Mouse (Mus musculus) embryonic facial prominence, embryonic 15.5 days (tissue): ENCODE results near the gene Ube2v1. TPM values are rescaled to one million over a fixed set of nuclear protein-coding genes. Genes with fewer than 3 reads are reported as not detected.
A peak's percentile ranks its signal among the peaks of the same experiment; 100 is the strongest.
"Not testable (repeated sequence)": the region's sequence is repeated elsewhere in the genome, so short reads cannot be mapped to it uniquely, and the experiment has no call there.

Experiments
- ATAC-seq: fragments of 200-750 bp; cut with Nextera tagmentation; 2 replicates; pipeline ENCODE4 v1.8.0; 2017; ENCODE audit warnings: low read depth, moderate TSS enrichment; ENCODE audit not compliant: insufficient number of reproducible peaks, low FRiP score, low TSS enrichment
- H3K27ac ChIP-seq: fragments of 300-500 bp; sonication (generic); replicated peaks from 2 replicates; pipeline ENCODE4 v1.5.1; 2015; ENCODE audit warnings: mild to moderate bottlenecking, inconsistent platforms
- H3K27me3 ChIP-seq: fragments of 300-500 bp; sonication (generic); 2 replicates; pipeline ENCODE4 v1.6.1; 2015; ENCODE audit warnings: inconsistent platforms
- H3K36me3 ChIP-seq: fragments of 300-500 bp; sonication (generic); 2 replicates; pipeline ENCODE4 v1.6.1; 2015; ENCODE audit warnings: mild to moderate bottlenecking, inconsistent platforms
- H3K4me1 ChIP-seq: fragments of 300-500 bp; sonication (generic); 2 replicates; pipeline ENCODE4 v1.6.1; 2015; ENCODE audit warnings: inconsistent platforms
- H3K4me2 ChIP-seq: fragments of 300-500 bp; sonication (generic); replicated peaks from 2 replicates; pipeline ENCODE4 v1.6.1; 2015; ENCODE audit warnings: mild to moderate bottlenecking, inconsistent platforms
- H3K4me3 ChIP-seq: fragments of 300-500 bp; sonication (generic); replicated peaks from 2 replicates; pipeline ENCODE4 v1.5.1; 2015; ENCODE audit warnings: mild to moderate bottlenecking, inconsistent platforms
- H3K9ac ChIP-seq: fragments of 300-500 bp; sonication (generic); 2 replicates; pipeline ENCODE4 v1.6.1; 2015; ENCODE audit warnings: inconsistent platforms
- H3K9me3 ChIP-seq: fragments of 300-500 bp; sonication (generic); replicated peaks from 2 replicates; pipeline ENCODE4 v1.6.1; 2016; ENCODE audit warnings: inconsistent platforms
- WGBS: fragments of 180-500 bp; shearing (Covaris S2); methylation state at CpG from one replicate; pipeline ENCODE4 v1.1.7; 2015; 5-methylcytosine and 5-hydroxymethylcytosine counted together
- polyA plus RNA-seq: library from polyadenylated mRNA; unstranded; fragments of >200 nt; fragmentation: Nextera tagmentation; extraction: Ambion mirVana; gene quantifications from 2 replicates; pipeline ENCODE4 v1.2.1, GENCODE M21; 2015

The Ube2v1 gene
- polyA plus RNA-seq, 1 experiment from 2014 or later, result 294 TPM

DNA sequence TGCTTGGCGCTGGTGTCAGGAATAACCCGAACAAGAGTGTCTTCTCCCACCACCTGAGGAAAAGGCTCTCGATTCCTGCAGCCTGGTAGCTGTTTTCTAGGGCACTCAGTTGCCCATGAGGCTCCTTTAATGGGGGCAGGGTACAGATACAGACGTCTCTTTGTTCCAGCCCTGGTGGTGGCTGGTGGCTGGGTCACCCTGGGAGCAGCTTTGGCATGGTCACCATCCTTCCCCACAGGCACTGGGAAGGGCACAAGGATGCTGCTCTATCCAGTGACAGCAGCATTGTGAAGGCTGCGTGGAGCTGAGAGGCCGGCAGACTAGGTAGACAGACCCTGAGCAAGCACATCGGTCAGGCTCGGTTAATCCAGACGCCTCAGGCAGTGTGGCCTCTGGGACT lies 19.7 kb upstream of the Ube2v1 start:
- Histone ChIP-seq H3K4me1 (peaks cover 3% of the 10 kb centered on the region; the same call in 1 of the 2 replicates), H3K9ac (no peak overlapping the region), H3K27me3 (no peaks in the 10 kb centered on the region), H3K9me3 (no peaks in the 10 kb centered on the region), H3K4me2 (no peak overlapping the region), H3K4me3 (no peak overlapping the region), H3K36me3 (peaks cover 56% of the 10 kb centered on the region), H3K27ac (no peak overlapping the region)
- ATAC-seq, result no peak
- 67% methylated on average over 9 of the region's 9 CpGs for WGBS

DNA sequence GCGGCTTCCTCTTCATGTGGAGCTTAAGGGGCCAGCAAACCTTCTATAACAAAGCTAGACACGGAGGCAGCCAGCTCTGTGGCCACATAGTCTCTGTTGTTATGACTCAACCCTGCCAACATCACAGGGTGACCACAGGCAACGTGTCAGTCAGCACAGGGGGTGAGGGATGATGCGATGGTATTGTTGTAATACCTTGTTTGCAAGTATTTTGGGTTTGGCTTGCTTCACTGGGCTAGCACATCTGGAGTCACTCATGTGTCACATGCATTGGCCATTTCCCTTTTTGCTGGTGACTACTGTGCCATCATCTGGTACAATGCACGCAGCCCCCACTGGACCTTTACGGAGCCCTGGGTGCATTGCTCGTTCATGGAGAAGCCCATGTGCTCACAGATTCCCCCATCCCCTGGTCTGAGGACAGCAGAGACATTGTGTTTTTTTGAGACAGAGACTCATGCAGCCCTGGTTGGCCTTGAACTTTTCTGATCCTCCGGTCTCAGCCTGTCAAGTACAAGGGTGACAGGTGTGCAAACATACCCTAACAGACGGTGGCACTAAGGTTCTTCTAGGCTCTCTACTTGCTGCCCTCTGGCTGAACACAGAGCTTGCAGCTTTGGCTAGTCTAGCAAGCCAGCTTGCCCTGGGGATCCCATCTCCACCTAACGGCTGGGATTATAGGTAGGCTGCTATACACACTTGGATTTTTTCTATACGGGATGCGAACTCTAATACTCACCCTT lies 17.6 kb upstream of the Ube2v1 start:
- no peak overlapping the region for H3K4me3 ChIP-seq
- H3K27ac ChIP-seq, result no peak overlapping the region
- H3K27me3 ChIP-seq, result no peaks in the 10 kb centered on the region
- no peak overlapping the region for H3K4me2 ChIP-seq
- H3K36me3 ChIP-seq, result peaks cover 76% of the 10 kb centered on the region
- no peak for ATAC-seq
- 80% methylated on average over 12 of the region's 12 CpGs for WGBS
- no peak overlapping the region for H3K9ac ChIP-seq
- H3K4me1 ChIP-seq, result no peaks in the 10 kb centered on the region
- no peaks in the 10 kb centered on the region for H3K9me3 ChIP-seq

GRCm38 (mm10) chr2:167646411-167646810 lies 14.5 kb upstream of the Ube2v1 start:
- no peak overlapping the region for H3K4me2 ChIP-seq
- 89% methylated on average over 4 of the region's 4 CpGs for WGBS
- no peaks in the 10 kb centered on the region for H3K9me3 ChIP-seq
- no peak overlapping the region for H3K9ac ChIP-seq
- no peak overlapping the region for H3K27ac ChIP-seq
- H3K27me3 ChIP-seq, result no peaks in the 10 kb centered on the region
- H3K4me3 ChIP-seq, result no peak overlapping the region
- H3K36me3 ChIP-seq, result peaks cover 59% of the 10 kb centered on the region
- ATAC-seq, result no peak
- no peaks in the 10 kb centered on the region for H3K4me1 ChIP-seq

DNA sequence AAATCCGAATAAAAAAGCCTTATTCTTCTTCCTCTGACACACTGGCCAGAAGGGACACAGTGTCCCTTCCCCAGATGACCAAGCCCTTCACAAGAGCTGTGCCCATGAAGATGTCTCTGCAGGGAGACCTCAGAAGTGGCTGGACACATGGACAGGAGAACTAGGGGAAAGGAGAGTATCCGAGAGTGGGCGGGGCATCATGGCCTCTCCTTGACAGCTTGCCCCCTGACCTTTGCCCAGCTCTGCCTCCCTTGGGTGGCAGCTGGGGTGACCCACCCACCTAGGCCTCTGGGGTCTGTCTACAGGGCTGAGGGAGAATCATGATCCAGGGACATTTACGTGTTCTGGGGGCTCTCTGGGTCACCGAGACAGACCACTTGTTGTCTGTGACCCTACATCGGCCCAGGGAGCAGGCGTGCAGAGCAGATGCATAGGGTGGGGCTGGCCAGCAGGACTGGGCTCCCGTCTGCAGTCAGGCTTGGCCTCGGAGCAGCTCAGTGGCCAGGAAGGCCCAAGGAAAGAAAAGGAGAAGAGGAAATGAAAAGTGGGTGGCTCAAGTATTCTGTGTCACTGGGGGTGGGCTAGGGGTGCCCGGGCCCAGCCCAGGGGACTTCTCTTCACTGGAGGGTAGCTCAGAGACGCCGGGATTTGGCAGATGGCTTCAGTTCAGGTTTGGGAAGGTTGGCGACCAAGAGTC lies 11.6 kb upstream of the Ube2v1 start:
- not testable (repeated sequence) for H3K4me3 ChIP-seq, H3K9me3 ChIP-seq, ATAC-seq, H3K27ac ChIP-seq, H3K9ac ChIP-seq, H3K4me1 ChIP-seq, H3K4me2 ChIP-seq, H3K27me3 ChIP-seq
- peaks cover 44% of the 10 kb centered on the region for H3K36me3 ChIP-seq
- WGBS, result 81% methylated on average over 13 of the region's 13 CpGs

- H3K9ac ChIP-seq, result no peak overlapping the region
- peaks cover 33% of the 10 kb centered on the region for H3K36me3 ChIP-seq
- H3K4me1 ChIP-seq, result no peaks in the 10 kb centered on the region
- ATAC-seq, result no peak
- H3K4me2 ChIP-seq, result no peak overlapping the region
- no peak overlapping the region for H3K27ac ChIP-seq
- no peaks in the 10 kb centered on the region for H3K9me3 ChIP-seq
- H3K4me3 ChIP-seq, result no peak overlapping the region
- no peaks in the 10 kb centered on the region for H3K27me3 ChIP-seq
- WGBS, result 79% methylated on average over 6 of the region's 6 CpGs
Observed at GRCm38 (mm10) chr2:167642164-167642563, 10.3 kb upstream of the Ube2v1 start.

DNA sequence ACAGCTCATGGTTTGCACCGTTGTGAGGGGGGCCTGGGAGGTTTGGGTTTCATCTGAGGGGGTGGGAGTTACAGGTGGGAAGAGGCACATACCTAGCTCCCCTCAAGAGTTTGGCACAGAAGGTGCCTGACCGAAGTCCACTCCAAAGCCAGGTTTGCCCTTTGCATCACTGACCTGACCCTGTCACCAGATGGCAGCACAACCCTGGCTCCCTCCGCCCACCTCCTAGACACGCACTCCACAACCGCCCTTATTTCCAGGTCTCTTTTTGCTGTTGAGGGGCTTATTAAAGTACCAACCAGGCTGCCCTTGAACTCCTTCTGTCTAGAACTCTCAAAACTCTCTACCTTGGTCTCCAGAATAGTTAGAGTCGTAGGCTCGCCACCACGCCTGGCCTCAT lies 9.4 kb upstream of the Ube2v1 start:
- Histone ChIP-seq H3K4me2 (no peak overlapping the region), H3K4me3 (no peak overlapping the region), H3K9me3 (no peaks in the 10 kb centered on the region), H3K36me3 (peaks cover 31% of the 10 kb centered on the region), H3K9ac (no peak overlapping the region), H3K27me3 (no peaks in the 10 kb centered on the region), H3K4me1 (no peaks in the 10 kb centered on the region), H3K27ac (no peak overlapping the region)
- ATAC-seq, result no peak
- WGBS, result 51% methylated on average over 8 of the region's 8 CpGs

DNA sequence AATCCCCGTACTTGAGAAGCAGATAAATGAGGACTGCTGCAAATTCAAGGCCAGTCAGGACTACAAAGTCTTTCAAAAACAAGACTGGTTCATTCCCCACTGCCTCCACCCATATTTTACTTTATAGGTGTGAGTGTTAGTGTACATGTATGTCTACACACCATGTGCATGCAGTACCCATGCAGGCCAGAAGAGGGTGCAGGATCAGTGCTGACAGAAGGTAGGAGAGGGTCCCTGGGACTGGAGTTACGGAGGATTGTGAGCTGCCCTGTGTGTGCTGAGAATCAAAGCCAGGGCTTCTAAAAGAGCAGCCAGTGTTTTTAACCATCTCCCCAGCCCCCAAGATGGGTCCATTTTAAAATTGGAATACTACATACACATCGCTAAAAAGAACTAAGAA lies 8.4 kb upstream of the Ube2v1 start:
- Histone ChIP-seq H3K4me1 (no peaks in the 10 kb centered on the region), H3K27ac (no peak overlapping the region), H3K4me2 (no peak overlapping the region), H3K36me3 (peaks cover 21% of the 10 kb centered on the region), H3K27me3 (no peaks in the 10 kb centered on the region), H3K4me3 (no peak overlapping the region), H3K9me3 (no peaks in the 10 kb centered on the region), H3K9ac (no peak overlapping the region)
- 80% methylated on average over 3 of the region's 3 CpGs for WGBS
- ATAC-seq, result no peak

DNA sequence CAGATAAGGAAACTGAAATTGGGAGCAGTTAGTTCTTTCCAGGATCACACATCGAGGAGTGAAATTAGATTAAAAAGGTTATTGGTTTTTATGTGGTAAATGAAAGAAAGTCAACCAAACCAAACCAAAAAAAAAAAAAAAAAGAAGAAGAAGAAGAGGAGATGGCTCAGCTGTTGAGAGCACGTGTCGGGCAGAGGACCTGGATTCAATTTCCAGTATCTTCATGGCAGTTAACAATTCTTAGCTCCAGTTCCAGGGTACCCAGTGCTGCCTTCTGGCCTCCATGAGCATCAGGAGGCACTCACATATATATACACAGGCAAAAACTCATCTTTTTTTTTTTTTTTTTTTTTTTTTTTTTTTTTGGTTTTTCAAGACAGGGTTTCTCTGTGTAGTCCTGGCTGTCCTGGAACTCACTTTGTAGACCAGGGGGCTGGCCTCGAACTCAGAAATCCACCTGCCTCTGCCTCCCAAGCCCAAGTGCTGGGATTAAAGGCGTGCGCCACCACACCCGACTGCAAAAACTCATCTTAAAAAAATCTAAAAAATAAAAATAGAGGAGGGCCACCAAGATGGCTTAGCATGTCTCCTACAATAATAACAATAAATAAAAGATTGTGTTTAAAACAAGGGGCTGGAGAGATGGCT lies 3.1 kb upstream of the Ube2v1 start:
- no peaks in the 10 kb centered on the region for H3K9me3 ChIP-seq
- H3K4me1 ChIP-seq, result peaks cover 31% of the 10 kb centered on the region
- no peak overlapping the region for H3K9ac ChIP-seq
- H3K27ac ChIP-seq, result 0 out of 2 replicates have a peak overlapping the region, but pooled peaks have one; percentile 31
- no peaks in the 10 kb centered on the region for H3K36me3 ChIP-seq
- WGBS, result 63% methylated on average over 7 of the region's 7 CpGs
- H3K4me3 ChIP-seq, result peak overlapping the region; percentile 39
- H3K27me3 ChIP-seq, result no peaks in the 10 kb centered on the region
- ATAC-seq, result no peak
- peak overlapping the region; percentile 59 for H3K4me2 ChIP-seq

DNA sequence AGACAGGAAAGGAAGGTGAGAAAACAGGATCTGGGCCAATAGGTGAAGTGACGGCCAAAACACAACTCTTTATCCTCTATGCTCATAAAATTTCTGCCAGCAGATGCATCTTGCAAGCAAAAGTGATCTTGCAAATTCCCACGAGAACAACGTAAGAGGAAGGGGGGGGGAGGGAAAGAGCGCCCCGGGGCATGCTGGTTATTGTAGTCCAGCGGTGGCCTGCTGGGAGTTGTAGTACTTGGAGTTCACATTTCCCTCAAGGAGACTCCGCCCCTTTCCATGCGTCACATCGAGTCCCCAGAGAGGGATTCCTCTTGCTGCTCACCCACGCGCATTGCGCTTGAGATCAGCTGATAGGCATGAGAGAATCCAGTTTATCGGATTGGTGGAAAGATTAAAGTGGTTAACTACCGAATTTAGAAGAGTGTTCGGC lies 2.5 kb upstream of the Ube2v1 start:
- Histone ChIP-seq H3K9me3 (no peaks in the 10 kb centered on the region), H3K27me3 (no peaks in the 10 kb centered on the region), H3K4me2 (peak overlapping the region; percentile 59), H3K27ac (peak overlapping the region; percentile 83), H3K9ac (no peak overlapping the region), H3K4me3 (peak overlapping the region; percentile 39), H3K36me3 (no peaks in the 10 kb centered on the region), H3K4me1 (peaks cover 38% of the 10 kb centered on the region)
- WGBS, result under 1% methylated on average over 15 of the region's 15 CpGs
- peak; percentile 69 for ATAC-seq

- H3K27me3 ChIP-seq, result no peaks in the 10 kb centered on the region
- no peaks in the 10 kb centered on the region for H3K9me3 ChIP-seq
- ATAC-seq, result no peak
- H3K4me2 ChIP-seq, result no peak overlapping the region
- no peak overlapping the region for H3K4me3 ChIP-seq
- 0 out of 2 replicates have a peak, but pooled peaks cover 4% of the 10 kb centered on the region for H3K36me3 ChIP-seq
- no peak overlapping the region for H3K9ac ChIP-seq
- 88% methylated on average over 6 of the region's 6 CpGs for WGBS
- 0 out of 2 replicates have a peak overlapping the region, but pooled peaks have one; percentile 83 for H3K27ac ChIP-seq
- H3K4me1 ChIP-seq, result peaks cover 46% of the 10 kb centered on the region
Observed at GRCm38 (mm10) chr2:167633537-167633872, 1.6 kb upstream of the Ube2v1 start.

- H3K4me1 ChIP-seq, result peaks cover 52% of the 10 kb centered on the region
- H3K4me3 ChIP-seq, result peak overlapping the region; percentile 93
- WGBS, result 76% methylated on average over 12 of the region's 12 CpGs
- H3K9me3 ChIP-seq, result no peaks in the 10 kb centered on the region
- peak overlapping the region; percentile 87; the same call in 1 of the 2 replicates for H3K9ac ChIP-seq
- peak overlapping the region; percentile 75 for H3K4me2 ChIP-seq
- no peak for ATAC-seq
- H3K36me3 ChIP-seq, result peaks cover 7% of the 10 kb centered on the region; the same call in 1 of the 2 replicates
- H3K27ac ChIP-seq, result peak overlapping the region; percentile 88
- H3K27me3 ChIP-seq, result no peaks in the 10 kb centered on the region
Observed at GRCm38 (mm10) chr2:167632731-167633536, 1.0 kb upstream of the Ube2v1 start.
